Mouse (Mus musculus): ENCODE results near the gene Rspo1.
A peak's percentile ranks its signal among the peaks of the same experiment; 100 is the strongest.

Gene Rspo1

DNA sequence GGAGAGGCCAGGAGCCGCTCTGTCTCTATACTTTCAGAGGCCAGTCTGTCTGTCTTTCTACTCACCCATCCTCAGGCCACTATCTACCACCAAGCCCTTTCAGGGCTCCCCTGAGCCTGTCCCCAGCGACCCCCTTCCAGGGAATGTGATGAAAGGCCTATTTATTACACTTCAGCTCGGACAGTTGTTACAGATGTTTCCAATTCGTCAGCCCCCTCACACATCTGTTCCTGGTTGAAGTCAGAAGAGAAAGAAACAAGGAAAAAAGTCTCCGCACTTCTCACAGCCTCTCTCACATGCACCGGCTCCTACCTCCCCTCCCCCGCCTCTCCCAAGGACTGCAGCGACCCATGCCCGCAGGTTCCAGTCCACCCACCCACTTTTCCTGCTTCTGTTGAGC, 13.9 kb upstream of the Rspo1 start:
- DNase-seq (ENCODE audit: low spot score) = no peak

DNA sequence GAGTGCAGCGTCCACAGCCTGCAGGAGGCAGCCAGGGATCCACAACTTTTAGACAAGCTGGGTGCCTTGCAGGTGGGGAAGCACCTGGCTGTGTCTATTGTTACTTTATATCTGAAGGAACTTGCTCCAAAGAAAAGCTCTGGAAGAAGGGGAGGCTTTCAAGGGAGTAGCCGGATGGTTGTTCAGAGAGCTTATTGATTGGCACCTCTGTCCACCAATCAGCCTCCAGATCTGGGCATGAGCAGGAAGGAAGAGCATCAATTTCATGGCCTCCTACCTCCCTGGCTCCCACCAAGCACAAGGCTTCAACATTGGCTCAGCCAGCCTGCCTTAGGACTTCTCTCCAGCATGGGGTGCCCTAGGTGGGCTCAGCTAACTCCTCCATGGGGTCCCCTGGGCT, 12.9 kb upstream of the Rspo1 start:
- peak; percentile 79 for DNase-seq (ENCODE audit: low spot score)

- no peak for DNase-seq (ENCODE audit: low spot score)
Measured at GRCm38 (mm10) chr4:124978201-124978600, 8.0 kb upstream of the Rspo1 start.

- peak; percentile 69 for DNase-seq (ENCODE audit: low spot score)
Measured at GRCm38 (mm10) chr4:124983893-124984526, 2.2 kb upstream of the Rspo1 start.

GRCm38 (mm10) chr4:124984871-124985670, 1.2 kb upstream of the Rspo1 start:
- peak; percentile 23 for DNase-seq (ENCODE audit: low spot score)

GRCm38 (mm10) chr4:124986739-124987710, 795 bp downstream of the Rspo1 start:
- peak; percentile 23 for DNase-seq (ENCODE audit: low spot score)

GRCm38 (mm10) chr4:124987711-124988097, 1.5 kb downstream of the Rspo1 start:
- no peak for DNase-seq (ENCODE audit: low spot score)

DNA sequence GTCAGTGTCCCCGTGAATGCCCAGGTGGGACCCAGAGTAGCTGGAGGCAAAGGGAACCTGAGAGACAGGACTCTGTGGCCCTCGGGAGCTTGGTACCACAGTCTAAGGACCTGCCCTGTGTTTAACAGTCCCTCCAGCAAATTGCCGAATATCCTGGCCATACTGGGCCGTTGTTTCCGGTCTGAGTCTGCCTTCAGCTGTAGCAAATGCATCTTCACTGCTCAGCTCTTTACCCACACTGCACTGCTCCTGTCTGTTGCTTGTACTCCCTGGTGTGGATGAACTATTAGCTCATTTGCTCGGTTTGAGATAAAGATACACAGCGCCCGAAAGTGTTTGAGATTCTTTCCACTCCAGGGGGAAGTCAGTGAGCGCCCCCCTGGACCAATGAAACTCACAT, 2.2 kb downstream of the Rspo1 start:
- peak; percentile 25 for DNase-seq (ENCODE audit: low spot score)

GRCm38 (mm10) chr4:124989787-124990253, 3.6 kb downstream of the Rspo1 start:
- no peak for DNase-seq (ENCODE audit: low spot score)

- DNase-seq (ENCODE audit: low spot score) = no peak
Measured at GRCm38 (mm10) chr4:124990325-124990724, 4.1 kb downstream of the Rspo1 start.

DNA sequence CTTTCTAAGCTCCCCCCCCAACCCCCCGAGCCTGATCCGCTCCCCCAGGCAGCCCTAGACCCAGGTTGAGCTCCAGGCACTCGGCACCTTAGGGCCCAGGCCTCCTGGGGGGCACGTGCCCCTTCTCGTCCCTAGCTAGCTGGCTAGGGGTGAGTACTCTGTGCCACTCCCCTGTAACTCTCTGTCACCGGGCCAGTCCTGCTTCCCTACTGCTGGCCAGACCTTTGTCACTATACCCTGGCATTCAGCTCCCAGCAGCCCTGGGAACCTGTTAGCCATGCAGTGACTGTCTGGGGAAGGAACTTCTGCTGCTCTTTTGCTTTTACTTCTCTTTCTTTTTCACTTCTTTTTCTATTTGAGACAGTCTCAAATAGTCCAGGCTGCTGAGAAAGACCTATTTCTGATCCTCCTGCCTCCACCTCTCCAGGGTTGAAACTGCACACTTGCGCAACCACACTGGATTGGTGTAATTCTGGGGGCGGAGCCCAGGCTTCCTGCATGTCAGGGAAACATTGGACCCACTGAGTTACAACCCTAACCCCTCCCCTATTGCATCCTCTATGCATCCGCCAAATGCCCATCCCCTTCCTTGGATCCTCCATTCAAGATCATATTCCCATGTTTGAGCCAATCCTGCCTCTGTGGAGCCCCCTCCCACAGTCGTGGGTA, 11.4 kb downstream of the Rspo1 start:
- DNase-seq (ENCODE audit: low spot score) = no peak

- no peak for DNase-seq (ENCODE audit: low spot score)
Measured at GRCm38 (mm10) chr4:124999548-124999947, 13.3 kb downstream of the Rspo1 start.

DNA sequence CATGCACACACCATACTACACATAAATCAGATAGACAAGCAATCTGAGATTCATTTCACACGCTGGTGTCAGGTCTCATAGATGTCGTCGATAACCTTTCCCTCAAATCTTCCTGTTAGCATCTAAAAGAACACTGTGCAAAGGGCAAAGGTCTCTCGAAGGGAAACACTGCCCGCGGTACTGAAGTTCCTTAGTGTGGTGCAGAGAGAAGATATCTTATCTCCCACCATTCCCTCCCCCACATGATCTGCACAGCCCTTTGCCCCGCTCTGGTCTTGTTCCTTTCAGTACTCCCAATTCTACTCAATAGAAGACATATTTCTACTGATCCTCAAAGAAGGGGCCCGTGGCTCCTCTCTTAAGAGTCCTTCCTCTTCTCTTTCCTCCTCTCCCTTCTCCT, 16.7 kb downstream of the Rspo1 start:
- no peak for DNase-seq (ENCODE audit: low spot score)

GRCm38 (mm10) chr4:125004886-125005285, 18.7 kb downstream of the Rspo1 start:
- no peak for DNase-seq (ENCODE audit: low spot score)

DNA sequence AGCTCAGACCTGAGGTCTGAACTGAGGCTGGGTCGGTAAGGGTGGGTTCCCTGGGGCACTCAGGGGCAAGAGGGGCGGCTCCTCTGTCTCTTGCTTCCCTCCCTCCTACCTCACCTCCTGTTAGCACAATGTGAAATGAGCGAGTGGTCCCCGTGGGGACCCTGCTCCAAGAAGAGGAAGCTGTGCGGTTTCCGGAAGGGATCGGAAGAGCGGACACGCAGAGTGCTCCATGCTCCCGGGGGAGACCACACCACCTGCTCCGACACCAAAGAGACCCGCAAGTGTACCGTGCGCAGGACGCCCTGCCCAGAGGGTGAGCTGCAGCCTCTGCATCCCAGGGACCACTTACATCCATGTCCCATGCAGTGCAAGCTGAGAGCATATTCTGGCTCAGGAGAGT, 21.2 kb downstream of the Rspo1 start:
- DNase-seq (ENCODE audit: low spot score) = no peak

DNA sequence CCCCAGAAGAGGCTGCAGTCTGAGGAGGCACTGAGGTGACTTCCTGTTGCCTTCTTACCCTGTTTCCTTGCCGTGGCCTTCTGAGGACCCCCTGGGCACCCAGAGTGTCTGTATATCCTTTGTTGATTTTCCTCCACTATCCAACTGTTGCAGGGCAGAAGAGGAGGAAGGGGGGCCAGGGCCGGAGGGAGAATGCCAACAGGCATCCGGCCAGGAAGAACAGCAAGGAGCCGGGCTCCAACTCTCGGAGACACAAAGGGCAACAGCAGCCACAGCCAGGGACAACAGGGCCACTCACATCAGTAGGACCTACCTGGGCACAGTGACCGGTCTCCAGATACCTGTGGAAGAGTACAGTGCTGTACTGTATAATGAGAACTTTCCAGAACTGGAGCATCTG, 22.0 kb downstream of the Rspo1 start:
- no peak for DNase-seq (ENCODE audit: low spot score)

DNA sequence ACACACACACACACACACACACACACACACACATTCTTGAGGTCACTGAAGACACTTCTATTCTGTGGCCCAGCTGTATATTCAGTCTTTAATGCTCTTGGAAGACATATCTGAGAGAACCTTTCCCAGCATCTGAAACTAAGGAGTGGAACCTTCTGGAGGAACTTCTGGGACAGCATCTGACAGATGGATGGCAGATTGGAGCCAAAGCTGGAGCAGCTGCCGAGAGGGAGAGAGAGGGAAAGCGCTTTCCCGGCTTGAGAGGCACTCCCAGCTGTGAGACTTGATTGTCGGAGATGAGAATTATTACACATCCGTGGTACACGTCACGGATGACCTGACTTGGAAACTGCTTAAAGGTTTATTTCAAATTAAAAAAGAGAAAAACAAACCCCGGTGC, 22.5 kb downstream of the Rspo1 start:
- DNase-seq (ENCODE audit: low spot score) = no peak

DNA sequence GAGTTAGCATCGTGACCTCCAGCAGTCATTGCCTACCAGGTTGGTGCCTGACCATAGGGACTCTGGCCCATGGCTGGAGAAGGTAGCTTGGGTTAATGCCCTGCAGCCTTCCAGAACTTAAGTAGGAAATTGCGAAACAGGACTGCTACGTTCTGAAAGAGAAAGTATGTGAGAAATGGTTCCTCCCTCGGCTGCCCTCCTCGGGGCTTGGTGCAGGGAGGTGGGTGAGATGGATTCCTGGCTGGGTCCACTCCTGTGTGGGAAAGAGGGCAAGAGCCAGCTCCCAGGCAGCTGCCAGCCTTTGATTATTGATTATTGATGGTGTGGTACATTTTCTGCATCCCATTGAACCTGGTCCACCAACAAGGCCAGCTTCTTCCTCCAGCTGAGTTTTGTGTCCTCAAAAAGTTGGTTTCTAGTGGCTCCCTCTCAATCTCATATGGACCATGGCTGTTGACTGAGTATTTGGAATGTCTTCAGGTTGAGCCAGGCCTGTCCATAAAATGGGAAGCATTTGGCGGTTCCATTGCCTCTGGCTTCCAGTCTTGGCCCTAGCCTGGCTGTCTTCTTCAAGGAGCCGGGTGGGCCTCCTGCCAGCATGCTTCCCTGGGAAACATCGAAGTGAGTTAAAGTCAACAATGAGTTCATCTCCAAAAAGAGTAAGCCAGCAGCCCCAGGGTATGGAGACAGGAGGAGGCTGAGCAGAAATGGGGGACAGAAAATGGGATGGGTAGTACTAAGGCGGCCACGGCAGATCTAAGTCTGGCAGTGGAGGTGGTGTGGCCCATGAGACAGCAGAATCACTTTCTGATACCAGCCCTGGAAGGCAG, 29.8 kb downstream of the Rspo1 start, which contains the start of gene Gnl2:
TSS of gene Gnl2 (plus strand) at position 780 of the 830 bp plus-strand sequence.
- no peak for DNase-seq (ENCODE audit: low spot score)

- no peak for DNase-seq (ENCODE audit: low spot score)
Measured at GRCm38 (mm10) chr4:125017431-125017830, 31.2 kb downstream of the Rspo1 start.

DNA sequence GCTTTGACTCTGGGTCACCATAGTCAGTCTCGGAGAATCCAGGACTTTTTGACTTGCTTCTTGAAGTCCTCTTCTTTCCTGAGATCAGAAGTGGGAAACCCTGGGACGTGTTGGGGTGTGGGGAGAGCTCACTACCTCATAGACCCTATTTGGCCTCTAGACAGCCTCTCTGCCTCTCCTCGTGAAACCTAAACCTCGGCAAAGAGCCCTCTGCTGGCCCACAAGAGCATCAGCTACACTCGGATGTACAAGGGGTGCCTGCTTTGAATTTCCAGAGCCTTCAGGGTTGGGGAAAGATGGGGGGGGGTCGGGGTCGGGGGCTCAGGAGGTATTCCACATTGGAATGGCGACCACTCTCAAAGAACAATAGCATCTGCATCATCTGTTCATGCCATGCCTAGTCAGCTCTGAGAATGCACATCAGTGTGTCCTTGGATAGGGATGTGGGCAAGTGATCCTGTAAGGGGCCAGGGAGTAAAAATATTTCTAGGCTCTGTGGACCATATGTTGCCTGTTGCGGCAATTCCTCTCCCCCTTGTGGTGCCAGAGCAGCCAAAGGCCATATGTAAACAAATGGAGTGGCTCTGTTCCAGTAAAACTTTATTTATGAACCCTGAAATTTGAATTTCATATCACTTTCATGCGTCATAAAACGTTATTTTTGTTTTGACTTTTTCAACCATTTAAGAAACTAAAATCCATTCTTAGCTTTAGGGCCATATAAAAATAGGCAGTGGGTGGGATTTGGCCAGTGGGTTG, 34.7 kb downstream of the Rspo1 start:
- DNase-seq (ENCODE audit: low spot score) = no peak

Data from MN1 (cell line).